Mouse (Mus musculus): ENCODE data around the gene Prkag1.

Prkag1 gene

GRCm38 (mm10) chr15:98830736-98831683 is at the start of gene Prkag1:
Gene Prkag1, minus strand, starts transcription at chr15:98831521.
- peak; percentile 98 for DNase-seq

DNA sequence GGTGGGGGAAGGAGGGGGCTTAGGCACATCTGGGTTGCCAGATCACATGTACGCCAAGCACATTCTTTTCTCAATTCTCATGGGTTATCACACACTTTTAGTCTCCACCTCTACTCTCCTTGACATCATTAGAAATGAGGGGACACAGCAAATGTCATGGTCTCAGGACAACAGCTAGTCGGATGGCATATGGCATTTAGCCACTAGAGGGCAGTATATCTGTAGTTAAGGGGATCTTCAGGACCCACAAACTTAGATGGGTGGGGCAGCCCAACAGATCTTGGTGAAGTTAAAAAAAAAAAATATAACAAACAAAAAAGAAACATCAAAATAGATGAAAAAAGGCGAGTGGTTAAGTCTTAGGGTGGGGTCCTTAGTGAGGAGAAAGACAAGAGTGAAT is 46.0 kb upstream of the Prkag1 start:
- DNase-seq: peak; percentile 85

DNA sequence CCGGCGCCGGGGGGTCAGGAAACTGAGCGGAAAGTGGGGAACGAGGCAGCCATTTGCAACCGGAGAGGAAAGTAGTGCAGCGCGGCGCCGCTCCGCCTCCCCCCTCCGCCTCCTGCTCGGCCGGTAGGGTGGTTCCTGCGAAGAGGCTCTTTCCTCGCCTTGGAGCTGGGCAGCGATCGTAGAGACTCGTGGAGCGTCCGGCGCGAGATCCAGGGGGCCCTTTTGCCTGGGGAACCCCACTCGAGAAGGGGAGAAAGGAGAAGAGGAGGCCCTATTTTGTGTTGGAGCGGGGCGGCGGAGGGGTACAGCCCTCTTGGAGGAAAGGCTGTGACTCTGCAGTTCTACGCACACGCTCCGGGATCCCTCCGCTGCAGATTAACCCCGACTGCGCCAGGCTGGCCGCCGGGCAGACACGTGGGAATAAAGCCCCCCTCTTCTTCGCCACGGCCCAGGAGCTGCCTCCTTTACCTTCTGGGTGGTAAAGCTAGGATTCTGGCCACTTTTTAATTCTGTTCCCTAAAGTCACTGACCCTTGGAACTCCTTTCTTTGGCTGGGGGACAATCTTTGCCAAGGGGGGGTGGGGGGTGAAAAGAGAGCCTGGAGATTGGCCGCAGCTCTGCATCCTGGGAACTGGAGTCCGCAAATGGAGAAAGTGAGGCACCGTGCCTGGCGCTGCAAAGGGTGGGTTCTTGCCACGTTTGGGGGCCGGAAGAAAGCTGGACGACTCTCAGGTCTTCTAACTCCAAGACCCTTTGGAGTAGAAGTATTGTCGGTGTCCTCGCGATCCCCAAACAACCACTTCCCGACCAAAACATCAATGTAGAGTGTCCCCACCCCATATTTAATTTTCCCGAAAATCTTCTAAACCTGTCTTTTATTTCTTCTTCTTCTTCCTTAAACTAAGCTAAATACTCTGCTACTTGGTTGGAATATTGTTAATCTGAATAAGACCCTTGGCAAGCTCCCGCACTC is 40.9 kb upstream of the Prkag1 start:
- DNase-seq: peak; percentile 93

GRCm38 (mm10) chr15:98871070-98871915 is 40.0 kb upstream of the Prkag1 start, which contains the start of gene Kmt2d:
Gene Kmt2d, minus strand, starts transcription at chr15:98871204.
- DNase-seq: peak; percentile 57

GRCm38 (mm10) chr15:98870179-98871069 is 39.1 kb upstream of the Prkag1 start:
- DNase-seq: peak; percentile 42

DNA sequence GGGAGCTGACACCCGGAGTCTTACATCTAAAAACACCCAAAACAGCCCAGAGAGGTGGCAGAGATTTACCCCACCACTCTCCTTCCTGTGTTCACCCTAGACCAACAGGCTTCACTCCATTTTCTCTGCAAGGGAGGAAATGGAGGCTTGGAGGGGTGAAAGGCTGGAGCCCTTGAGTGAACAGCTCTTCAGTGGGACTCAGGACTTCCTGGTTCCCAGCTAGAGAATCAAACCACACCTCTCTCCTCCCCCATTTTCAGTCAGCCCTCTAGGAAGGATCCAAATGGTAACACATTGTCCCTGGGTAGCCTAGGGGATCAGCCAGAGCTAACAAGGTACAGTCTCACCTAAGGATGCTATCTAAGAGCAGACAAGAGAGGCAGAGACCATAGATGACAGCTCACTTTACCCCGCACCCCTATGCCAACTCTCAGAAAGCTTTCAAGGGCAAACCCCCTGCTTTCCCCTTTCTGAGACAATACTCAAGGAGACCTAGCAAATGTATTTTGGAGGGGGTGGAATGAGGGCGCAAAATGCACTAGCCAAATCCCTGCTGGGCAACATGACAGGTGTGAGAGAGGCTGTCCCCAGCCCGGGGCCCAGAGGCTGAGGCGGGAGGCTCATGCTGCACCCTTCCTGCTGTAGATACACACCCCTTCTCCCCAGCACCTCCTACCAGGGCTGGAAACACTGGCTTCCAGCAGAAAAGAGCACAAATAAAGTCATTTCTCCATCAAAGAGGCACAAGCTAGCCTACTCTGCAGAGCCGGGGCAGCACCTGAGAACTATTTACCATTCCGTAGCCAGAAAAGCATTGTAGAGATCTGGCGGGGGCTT is 38.2 kb upstream of the Prkag1 start:
- peak; percentile 28 for DNase-seq

DNA sequence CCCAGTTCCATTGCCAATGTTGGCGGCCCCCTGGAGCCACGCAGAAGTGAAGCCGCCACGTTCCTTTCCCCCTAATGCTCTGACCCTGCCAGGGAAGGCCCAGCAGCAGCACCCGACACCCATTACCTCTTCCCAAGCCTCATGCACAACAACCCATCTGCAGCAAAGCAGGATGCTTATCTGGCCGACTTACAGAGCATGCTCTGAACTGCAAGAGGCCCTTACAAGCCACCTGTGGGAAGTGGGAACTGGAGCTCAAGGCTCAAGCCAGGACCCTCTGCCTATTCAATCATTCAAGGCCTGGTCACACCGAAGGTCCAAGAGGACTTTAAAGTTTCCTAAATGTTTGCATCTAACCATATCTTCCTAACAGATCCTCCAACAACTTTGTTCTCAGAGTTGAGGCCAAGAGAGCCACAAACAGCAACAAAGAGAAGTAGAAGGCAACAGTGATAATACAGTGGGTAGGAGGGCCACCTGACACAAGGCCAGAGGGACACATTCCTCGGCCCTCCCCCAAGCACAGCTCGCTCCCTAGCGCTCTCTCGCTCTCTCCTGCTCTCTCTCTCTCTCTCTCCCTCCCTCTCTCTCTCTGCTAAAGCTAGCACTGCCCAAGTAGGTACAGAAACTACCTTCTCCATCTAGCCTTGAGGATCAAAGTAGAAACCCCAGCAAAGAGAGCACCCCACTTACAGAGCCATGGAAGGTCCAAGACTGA is 37.2 kb upstream of the Prkag1 start:
- DNase-seq: no peak

GRCm38 (mm10) chr15:98867321-98867720 is 36.0 kb upstream of the Prkag1 start:
- DNase-seq: peak; percentile 63

DNA sequence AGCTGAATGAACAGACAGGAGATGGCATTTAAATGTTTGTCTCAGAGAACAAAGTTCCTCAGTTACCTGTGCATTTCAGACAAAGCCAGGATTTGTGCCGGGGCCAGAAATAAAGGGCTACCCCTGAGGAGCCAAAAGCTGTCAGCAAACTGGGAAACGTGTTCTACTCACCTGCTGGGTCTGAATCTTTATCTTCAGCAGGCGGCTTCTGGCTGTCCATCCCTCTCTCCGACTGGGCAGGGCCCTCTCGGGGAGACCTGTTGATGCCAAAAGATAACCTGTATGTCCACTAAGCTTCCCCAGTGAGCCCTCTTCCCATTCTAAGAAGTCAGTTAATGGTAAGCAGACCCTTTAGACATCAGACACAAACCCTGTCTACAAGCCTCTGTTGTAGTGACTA is 35.2 kb upstream of the Prkag1 start:
- DNase-seq: no peak

GRCm38 (mm10) chr15:98865771-98866170 is 34.5 kb upstream of the Prkag1 start:
- no peak for DNase-seq

DNA sequence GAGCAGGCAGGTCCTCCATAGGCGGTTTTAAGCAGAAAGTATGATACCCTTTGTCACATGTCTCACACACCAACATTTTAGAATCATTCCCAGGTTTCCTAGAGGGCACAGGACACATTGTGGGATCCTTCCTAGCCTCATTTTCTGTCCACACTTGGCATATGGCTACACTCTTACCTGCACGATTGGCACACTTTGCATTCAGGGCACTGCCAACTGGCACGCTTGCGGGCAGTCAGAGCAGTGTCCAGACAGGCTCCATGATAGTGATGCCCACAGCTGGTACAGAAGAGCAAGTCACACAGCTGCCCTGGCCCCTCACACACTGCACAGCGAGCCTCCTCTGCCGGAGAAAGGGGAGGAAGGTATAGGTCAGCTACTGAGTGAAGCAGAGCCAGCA is 33.6 kb upstream of the Prkag1 start:
- no peak for DNase-seq

- no peak for DNase-seq
These were observed 32.2 kb upstream of the Prkag1 start for GRCm38 (mm10) chr15:98863451-98863958.

DNA sequence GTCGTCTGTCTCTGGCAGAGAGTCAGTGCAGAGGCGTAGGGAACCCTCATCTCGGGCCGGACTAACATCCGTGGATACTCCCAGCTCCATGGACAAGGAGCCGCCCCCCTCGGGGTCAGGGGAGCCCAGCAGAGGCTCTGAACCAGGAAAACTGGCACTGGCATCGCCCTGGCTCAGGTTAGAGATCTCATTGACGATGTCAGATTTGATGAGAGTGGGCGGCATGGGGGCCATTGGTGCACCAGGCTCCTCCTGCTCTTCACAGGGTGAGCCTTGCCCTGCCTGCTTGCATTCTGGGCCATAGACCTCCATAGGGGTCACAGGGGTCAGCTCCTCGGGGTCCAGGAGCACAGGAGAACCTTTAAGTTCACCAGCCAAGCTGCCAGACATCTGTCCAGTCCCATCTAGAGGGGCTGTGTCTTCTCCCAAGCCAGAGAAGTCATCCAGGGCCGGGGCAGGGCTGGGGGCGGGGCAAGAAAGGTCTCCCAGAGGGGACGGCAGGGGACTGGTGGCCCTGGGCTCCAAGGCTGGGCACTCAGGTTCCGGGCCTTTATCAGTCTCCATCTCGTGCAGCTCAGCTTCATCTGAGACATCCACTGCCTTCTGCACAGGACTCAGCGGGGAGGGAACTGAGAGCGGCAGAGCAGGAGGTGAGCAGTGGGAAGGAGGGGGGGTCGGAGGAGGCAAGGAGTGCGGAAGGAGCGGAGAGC is 30.5 kb upstream of the Prkag1 start:
- DNase-seq: no peak

DNA sequence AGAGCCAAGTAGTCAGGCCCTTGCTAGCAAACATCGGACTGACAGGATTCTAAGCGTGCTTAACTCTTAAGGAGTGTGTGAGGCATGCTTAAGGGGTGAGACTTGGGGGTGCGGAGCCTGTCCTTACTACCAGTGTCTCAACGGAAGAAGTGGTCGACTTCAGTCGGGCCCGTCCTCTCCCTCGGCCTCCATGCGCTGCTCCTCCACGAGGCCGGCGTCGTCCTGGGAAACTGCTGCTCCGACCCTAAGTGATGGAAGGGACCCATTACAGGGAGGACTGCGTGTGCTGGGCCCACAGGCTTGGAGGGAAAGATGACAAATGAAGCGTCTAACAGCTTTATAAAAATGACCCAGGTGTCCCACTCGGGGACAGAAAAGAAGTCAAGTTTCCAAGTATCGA is 29.6 kb upstream of the Prkag1 start:
- no peak for DNase-seq

DNA sequence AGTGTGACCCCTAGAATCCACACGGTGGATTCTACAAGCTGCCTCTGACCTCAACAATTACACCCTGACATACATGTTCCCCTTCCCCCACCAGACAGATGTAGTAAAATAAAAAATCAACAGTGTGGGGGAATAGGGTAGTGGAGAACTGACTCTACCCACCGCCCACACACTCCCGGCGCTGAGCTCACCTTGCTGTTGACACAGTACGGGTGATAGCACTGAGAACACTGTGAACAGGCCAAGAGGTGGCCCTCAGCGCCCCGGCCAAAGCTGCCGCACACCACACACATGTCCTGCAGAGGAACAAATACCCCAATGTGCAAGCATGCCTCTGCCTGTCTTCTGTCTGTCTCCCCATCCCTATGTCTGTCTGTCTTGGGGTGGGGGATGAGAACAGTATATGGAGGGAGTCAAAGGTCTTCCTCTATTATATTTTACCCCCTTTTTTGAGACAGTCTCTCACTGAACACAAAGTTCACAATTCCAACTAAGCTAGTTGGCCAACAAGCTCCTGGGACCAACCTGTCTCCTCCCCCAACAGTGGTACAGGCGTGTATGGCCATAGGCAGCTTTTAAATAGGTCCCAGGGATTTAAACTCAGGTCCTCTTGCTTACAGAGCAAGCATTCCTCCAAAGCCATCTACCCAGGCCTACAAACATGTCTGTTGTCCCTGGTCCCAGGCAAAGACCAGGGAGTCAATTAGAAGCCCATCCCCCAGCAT is 28.2 kb upstream of the Prkag1 start:
- DNase-seq: no peak

DNA sequence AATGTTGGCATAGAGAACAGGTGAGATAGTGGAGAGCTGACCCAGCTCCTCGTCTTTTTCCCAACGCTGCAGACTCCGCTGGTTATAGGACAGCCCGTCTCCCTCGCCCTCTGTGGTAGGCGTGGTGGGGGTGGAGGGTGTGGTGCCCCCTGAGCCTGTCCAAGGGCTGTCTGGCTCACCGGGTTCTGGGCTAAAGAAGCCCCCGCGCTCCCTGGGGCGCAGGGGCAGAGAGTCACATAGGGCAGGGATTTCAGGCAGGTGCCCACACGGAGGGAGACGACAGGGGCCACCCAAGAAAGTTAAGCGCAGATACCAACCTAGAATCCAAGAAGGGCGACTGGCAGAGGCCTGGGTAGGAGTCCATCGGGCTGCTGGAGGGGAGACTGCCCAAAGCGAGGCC is 22.9 kb upstream of the Prkag1 start:
- DNase-seq: no peak

DNA sequence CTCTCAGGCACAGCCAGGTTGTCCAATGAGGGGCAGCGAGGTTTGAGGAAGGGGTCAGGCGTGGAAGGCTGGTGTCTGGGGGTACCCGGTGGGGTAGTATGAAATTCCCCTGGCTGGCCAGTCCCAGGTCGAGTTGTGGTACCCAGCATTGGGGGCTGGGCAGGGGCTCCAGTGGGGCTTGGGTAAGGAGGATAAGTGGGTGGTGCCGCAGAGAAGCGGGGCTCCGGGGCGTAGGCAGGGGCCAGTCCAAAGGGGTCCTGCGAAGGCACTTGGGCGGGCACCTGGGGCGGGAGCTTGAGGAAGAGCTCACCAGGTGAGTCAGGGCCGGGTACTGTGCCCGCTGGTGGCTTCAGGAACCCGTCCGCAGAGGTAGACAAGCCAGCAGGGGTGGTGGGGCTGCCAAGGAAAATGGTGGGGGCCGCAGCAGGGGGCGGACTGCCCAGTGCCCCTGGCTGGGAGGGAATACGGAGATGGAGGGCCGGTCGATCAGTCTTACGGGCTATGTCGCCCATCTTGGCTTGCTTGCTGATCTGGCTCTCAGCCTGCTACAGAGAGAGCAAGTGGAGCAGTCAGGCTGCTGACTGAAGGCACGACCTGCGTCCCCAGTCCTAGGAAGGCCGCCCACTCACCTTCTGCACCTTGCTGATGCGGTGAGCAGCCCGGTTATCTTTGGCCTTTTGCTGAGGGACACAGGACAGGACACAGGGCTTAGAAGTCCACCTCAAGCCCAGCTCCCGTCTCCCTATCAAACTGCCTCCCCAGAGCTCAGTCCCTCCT is 22.0 kb upstream of the Prkag1 start:
- no peak for DNase-seq

Data from lung, postnatal 14 days (tissue).